Mouse (Mus musculus) CH12.LX (cell line): ENCODE results near the gene Tanc1. TPM values are rescaled to one million over a fixed set of nuclear protein-coding genes. Genes with fewer than 3 reads are reported as not detected.

Source experiments
- DNase-seq: peaks from one replicate; pipeline ENCODE4 v3.0.0-alpha.2; 2013; ENCODE audit errors: extremely low read depth
- H3K27ac ChIP-seq: 2 replicates; pipeline ENCODE4 v1.5.1; 2012; ENCODE audit warnings: low read depth, mild to moderate bottlenecking, control low read depth, moderate library complexity; ENCODE audit not compliant: insufficient read depth
- H3K27me3 ChIP-seq: replicated peaks from 2 replicates; pipeline ENCODE3; 2012; ENCODE audit warnings: inconsistent platforms
- H3K36me3 ChIP-seq, 2 experiments: replicated peaks in 1 of 2; 2 replicates each; pipeline versions ENCODE3 to v1.6.1; 2012; ENCODE audit warnings: inconsistent platforms in 1 of 2, low read length in 1 of 2, mild to moderate bottlenecking in 1 of 2, mixed read lengths in 1 of 2, moderate library complexity in 1 of 2; ENCODE audit not compliant: control insufficient read depth in 1 of 2, insufficient read depth in 1 of 2
- H3K4me1 ChIP-seq, 2 experiments: 2 replicates each; pipeline ENCODE4 v1.6.1; 2012; ENCODE audit warnings: inconsistent platforms in 1 of 2, moderate library complexity in 1 of 2; ENCODE audit not compliant: insufficient read depth in 2 of 2, control insufficient read depth in 1 of 2
- H3K4me2 ChIP-seq: 2 replicates; pipeline ENCODE4 v1.6.1; 2012; ENCODE audit warnings: low read depth, mild to moderate bottlenecking, control low read depth; ENCODE audit not compliant: poor library complexity, insufficient read depth, severe bottlenecking
- H3K4me3 ChIP-seq, 3 experiments: fragments of 150-350 bp in 1 of 3; sonication (generic) in 1 of 3; replicated peaks in 1 of 3; 2 replicates each; pipeline versions ENCODE3 to v1.5.1; 2011 to 2012; ENCODE audit warnings: low read depth in 2 of 3, low read length in 2 of 3, mild to moderate bottlenecking in 2 of 3, moderate library complexity in 2 of 3, control low read depth in 1 of 3, improper control_type of control experiment in 1 of 3, inconsistent platforms in 1 of 3, mixed read lengths in 1 of 3; ENCODE audit not compliant: poor library complexity in 1 of 3
- H3K79me2 ChIP-seq: replicated peaks from 2 replicates; pipeline ENCODE4 v1.6.1; 2012; ENCODE audit warnings: mild to moderate bottlenecking, moderate library complexity; ENCODE audit not compliant: control insufficient read depth, poor library complexity, insufficient read depth, severe bottlenecking; ENCODE audit errors: extremely low read depth
- H3K9ac ChIP-seq: 2 replicates; pipeline ENCODE4 v1.6.1; 2012; ENCODE audit warnings: low read depth, mild to moderate bottlenecking, control low read depth, moderate library complexity; ENCODE audit not compliant: insufficient read depth
- H3K9me3 ChIP-seq: replicated peaks from 2 replicates; pipeline ENCODE3; 2012; ENCODE audit warnings: low read length, inconsistent platforms, mixed read lengths
- BHLHE40 ChIP-seq: IDR thresholded peaks from 2 replicates; pipeline ENCODE4 v1.6.1; 2011; ENCODE audit warnings: mild to moderate bottlenecking, low read depth, low read length, improper control_type of control experiment
- CHD2 ChIP-seq: IDR thresholded peaks from 2 replicates; pipeline ENCODE4 v1.6.1; 2011; ENCODE audit warnings: low read length, improper control_type of control experiment
- CTCF ChIP-seq, 2 experiments: IDR thresholded peaks in 1 of 2; conservative IDR thresholded peaks in 1 of 2; 2 replicates each; pipeline ENCODE4 v1.5.1; 2011 to 2012; ENCODE audit warnings: low read depth in 2 of 2, low read length in 2 of 2, improper control_type of control experiment in 1 of 2, inconsistent platforms in 1 of 2, mild to moderate bottlenecking in 1 of 2, moderate library complexity in 1 of 2
- E2F4 ChIP-seq: IDR thresholded peaks from 2 replicates; pipeline ENCODE4 v1.6.1; 2011; ENCODE audit warnings: low read depth, low read length, improper control_type of control experiment; ENCODE audit not compliant: insufficient replicate concordance
- EP300 ChIP-seq: IDR thresholded peaks from 2 replicates; pipeline ENCODE4 v1.6.1; 2011; ENCODE audit warnings: low read length, improper control_type of control experiment
- ETS1 ChIP-seq: conservative IDR thresholded peaks from 2 replicates; pipeline ENCODE4 v1.6.1; 2012; ENCODE audit warnings: low read depth, mild to moderate bottlenecking, inconsistent platforms, low read length, improper control_type of control experiment, moderate library complexity
- GABPA ChIP-seq: IDR thresholded peaks from 2 replicates; pipeline ENCODE4 v1.6.1; 2012; ENCODE audit warnings: low read depth, low read length, improper control_type of control experiment, inconsistent platforms; ENCODE audit not compliant: insufficient replicate concordance
- IRF4 ChIP-seq: IDR thresholded peaks from 2 replicates; pipeline ENCODE4 v1.6.1; 2014; ENCODE audit warnings: low read depth, mild to moderate bottlenecking, inconsistent platforms, low read length, improper control_type of control experiment
- MAFK ChIP-seq: IDR thresholded peaks from 2 replicates; pipeline ENCODE4 v1.6.1; 2011; ENCODE audit warnings: low read length, improper control_type of control experiment; ENCODE audit not compliant: insufficient replicate concordance
- MAX ChIP-seq: IDR thresholded peaks from 2 replicates; pipeline ENCODE4 v1.6.1; 2011; ENCODE audit warnings: low read length, improper control_type of control experiment
- MEF2A ChIP-seq: IDR thresholded peaks from 2 replicates; pipeline ENCODE4 v1.6.1; 2014; ENCODE audit warnings: low read depth, mild to moderate bottlenecking, inconsistent platforms, low read length, improper control_type of control experiment, borderline replicate concordance
- MXI1 ChIP-seq: IDR thresholded peaks from 2 replicates; pipeline ENCODE4 v1.6.1; 2011; ENCODE audit warnings: mild to moderate bottlenecking, low read depth, low read length, improper control_type of control experiment
- NELFE ChIP-seq: IDR thresholded peaks from 2 replicates; pipeline ENCODE4 v1.6.1; 2011; ENCODE audit warnings: low read depth, low read length, improper control_type of control experiment
- NRF1 ChIP-seq: IDR thresholded peaks from 2 replicates; pipeline ENCODE4 v1.6.1; 2014; ENCODE audit warnings: low read depth, mild to moderate bottlenecking, inconsistent platforms, low read length, improper control_type of control experiment, moderate library complexity
- PAX5 ChIP-seq: IDR thresholded peaks from 2 replicates; pipeline ENCODE4 v1.6.1; 2012; ENCODE audit warnings: low read length, inconsistent platforms, mixed read lengths
- POLR2A ChIP-seq: IDR thresholded peaks from 2 replicates; pipeline ENCODE4 v1.6.1; 2011; ENCODE audit warnings: low read depth, mild to moderate bottlenecking, improper control_type of control experiment, low read length
- POLR2AphosphoS2 ChIP-seq: IDR thresholded peaks from 2 replicates; pipeline ENCODE4 v1.6.1; 2011; ENCODE audit warnings: low read depth, low read length, improper control_type of control experiment
- RCOR1 ChIP-seq: conservative IDR thresholded peaks from 2 replicates; pipeline ENCODE4 v1.6.1; 2012; ENCODE audit warnings: low read depth, mild to moderate bottlenecking, inconsistent platforms, low read length, improper control_type of control experiment
- TBP ChIP-seq: conservative IDR thresholded peaks from 2 replicates; pipeline ENCODE4 v1.6.1; 2011; ENCODE audit warnings: low read depth, low read length, improper control_type of control experiment
- TCF12 ChIP-seq: IDR thresholded peaks from 2 replicates; pipeline ENCODE4 v1.6.1; 2014; ENCODE audit warnings: low read depth, mild to moderate bottlenecking, inconsistent platforms, low read length, improper control_type of control experiment
- USF1 ChIP-seq: IDR thresholded peaks from 2 replicates; pipeline ENCODE4 v1.6.1; 2014; ENCODE audit warnings: low read depth, mild to moderate bottlenecking, inconsistent platforms, low read length, improper control_type of control experiment
- USF2 ChIP-seq: conservative IDR thresholded peaks from 2 replicates; pipeline ENCODE4 v1.6.1; 2011; ENCODE audit warnings: low read depth, low read length, improper control_type of control experiment
- ZC3H11A ChIP-seq: IDR thresholded peaks from 2 replicates; pipeline ENCODE4 v1.6.1; 2012; ENCODE audit warnings: low read depth, mild to moderate bottlenecking, inconsistent platforms, low read length, improper control_type of control experiment
- ZMIZ1 ChIP-seq: IDR thresholded peaks from 2 replicates; pipeline ENCODE4 v1.6.1; 2012; ENCODE audit warnings: low read depth, mild to moderate bottlenecking, inconsistent platforms, low read length, improper control_type of control experiment
- ZNF384 ChIP-seq: IDR thresholded peaks from 2 replicates; pipeline ENCODE4 v1.6.1; 2012; ENCODE audit warnings: low read depth, low read length, improper control_type of control experiment, inconsistent platforms
- dilution Hi-C: fragments of 300-500 bp; cut with MboI; formaldehyde crosslinking; loops from 2 replicates; pipeline ENCODE4 v1.14.3; 2020; ENCODE audit warnings: low sequenced_read_pairs; ENCODE audit not compliant: extremely low pct_unique_long_range_greater_than_20kb, extremely low pct_ligation_motif_present
- in situ Hi-C: fragments of 300-500 bp; cut with MboI; formaldehyde crosslinking; loops from 3 replicates; pipeline ENCODE4 v1.14.3; 2019; ENCODE audit warnings: low sequenced_read_pairs, low pct_ligation_motif_present, low pct_unique_long_range_greater_than_20kb, mixed read lengths
- polyA plus RNA-seq: library from polyadenylated mRNA; unstranded; fragments of >175 nt; gene quantifications from 2 replicates; pipeline ENCODE4 v1.2.1, GENCODE M21; 2012; ENCODE audit warnings: low read depth; ENCODE audit not compliant: insufficient read length
- total RNA-seq, 2 experiments: library from RNA; depleted of rRNA; stranded (reverse); fragments of 300-350 nt in 1 of 2; fragments of >200 nt in 1 of 2; gene quantifications; 2 replicates each; pipeline ENCODE4 v1.2.3; 2012 to 2014

Tanc1 gene
- total and polyA plus RNA-seq, 3 experiments = 0.08 to 0.21 (median 0.08) TPM

- Histone ChIP-seq H3K9ac (no peak overlapping the region), H3K27me3 (no peaks in the 10 kb centered on the region), H3K4me1 (0 out of 4 replicates have a peak, but pooled peaks cover 0 to 3% of the 10 kb centered on the region in 2 experiments), H3K79me2 (no peaks in the 10 kb centered on the region), H3K27ac (no peak overlapping the region), H3K9me3 (no peaks in the 10 kb centered on the region), H3K36me3 (no peaks in the 10 kb centered on the region), H3K4me2 (no peak overlapping the region), H3K4me3 (no peak overlapping the region)
- in situ Hi-C loops = no loop called here
- TF ChIP-seq EP300 (no peak), GABPA (no peak), USF1 (no peak), TBP (no peak), IRF4 (no peak), MEF2A (no peak), MAFK (no peak), PAX5 (no peak), ZMIZ1 (no peak), USF2 (no peak), E2F4 (no peak)
- dilution Hi-C loops = no loop called here
- no peak for DNase-seq
These were observed 173.8 kb downstream of the Tanc1 start for GRCm38 (mm10) chr2:59785597-59785996.

- Histone ChIP-seq H3K9me3 (no peaks in the 10 kb centered on the region), H3K27me3 (no peaks in the 10 kb centered on the region), H3K27ac (no peak overlapping the region), H3K4me1 (no peaks in the 10 kb centered on the region), H3K4me2 (no peak overlapping the region), H3K4me3 (no peak overlapping the region), H3K79me2 (no peaks in the 10 kb centered on the region), H3K9ac (no peak overlapping the region), H3K36me3 (no peaks in the 10 kb centered on the region)
- in situ Hi-C loops = no loop called here
- DNase-seq = no peak
- TF ChIP-seq USF2 (no peak), RCOR1 (no peak), BHLHE40 (no peak), NRF1 (no peak), MAX (no peak), NELFE (no peak), ZNF384 (no peak), POLR2A (no peak), MXI1 (no peak), MEF2A (no peak), PAX5 (no peak), GABPA (no peak), ETS1 (no peak), TCF12 (no peak), CTCF (conservative IDR thresholded peaks at IDR 0.05 in 1 of 2, IDR thresholded peaks at IDR 0.05 in 1 of 2; ENCODE audit: low read depth in 2 of 2, low read length in 2 of 2) (no peak), POLR2AphosphoS2 (no peak), ZC3H11A (no peak), CHD2 (no peak), ZMIZ1 (no peak)
- TF ChIP-seq, all 38 proteins: peak for 0
- dilution Hi-C loops = no loop called here
These were observed 177.1 kb downstream of the Tanc1 start for GRCm38 (mm10) chr2:59788704-59789500.
